Mouse (Mus musculus) c-Kit-positive CD71-positive TER-119-positive erythroid progenitor cells, embryonic 14.5 days (primary cell): ENCODE data around the gene Ift88.
"Not testable (repeated sequence)": the region's sequence is repeated elsewhere in the genome, so short reads cannot be mapped to it uniquely, and the experiment has no call there.

Experiments
- DNase-seq: peaks from one replicate; pipeline ENCODE4 v3.0.0-alpha.2; 2013; ENCODE audit warnings: low spot score

The Ift88 gene

DNA sequence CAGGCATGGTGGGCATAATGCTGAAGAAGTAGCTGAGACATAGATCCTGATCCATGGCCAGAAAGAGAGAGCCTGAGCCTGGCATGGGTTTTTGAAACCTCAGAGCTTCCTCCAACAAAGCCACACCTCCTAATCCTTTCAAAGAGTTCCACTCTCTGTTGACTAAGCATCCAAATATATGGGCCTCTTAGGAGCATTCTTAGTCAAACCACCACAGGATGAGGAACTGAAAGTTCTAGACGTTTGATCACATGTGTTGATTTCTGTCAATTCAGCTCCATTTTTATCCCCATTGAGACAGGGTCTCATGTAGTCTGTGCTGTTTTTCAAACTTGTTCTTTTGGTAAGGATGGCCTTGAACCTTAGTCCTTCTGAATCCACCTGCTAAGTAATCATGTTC, 28.7 kb downstream of the Ift88 start:
- no peak for DNase-seq

GRCm38 (mm10) chr14:57459883-57460282, 36.0 kb downstream of the Ift88 start:
- DNase-seq: no peak

DNA sequence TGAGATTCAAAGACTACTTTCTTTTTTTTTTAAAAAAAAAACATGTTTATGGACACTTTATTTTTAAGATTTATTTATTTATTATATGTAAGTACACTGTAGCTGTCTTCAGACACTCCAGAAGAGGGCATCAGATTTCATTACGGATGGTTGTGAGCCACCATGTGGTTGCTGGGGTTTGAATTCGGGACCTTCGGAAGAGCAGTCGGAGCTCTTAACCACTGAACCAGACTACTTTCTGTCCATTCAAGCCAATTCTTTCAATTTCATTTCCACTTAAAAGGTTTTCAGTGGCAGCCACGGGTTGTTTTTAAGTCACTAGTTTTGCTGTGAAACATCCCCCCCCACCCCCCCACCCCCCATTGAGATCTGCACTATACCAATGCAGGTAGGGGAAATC, 36.5 kb downstream of the Ift88 start:
- DNase-seq: not testable (repeated sequence)

DNA sequence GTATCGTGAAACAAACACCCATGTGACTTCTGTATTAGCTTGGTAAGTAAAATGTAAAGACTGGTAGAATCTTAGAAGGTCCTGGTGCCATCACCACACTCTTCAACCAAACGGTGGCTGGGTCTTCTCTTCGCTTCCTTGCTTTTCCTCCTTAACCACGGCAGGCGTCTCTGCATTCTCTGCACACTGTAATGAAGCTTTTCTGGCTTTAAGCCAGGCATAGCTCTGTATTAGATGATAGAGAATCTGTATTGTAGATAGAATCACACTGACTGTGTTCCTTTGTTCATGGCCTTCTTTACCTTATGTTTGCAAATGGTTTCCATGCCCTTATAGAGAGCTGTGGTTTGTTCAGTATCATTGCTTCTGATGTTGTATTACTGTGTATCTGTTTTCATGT, 39.0 kb downstream of the Ift88 start:
- no peak for DNase-seq

- no peak for DNase-seq
Observed at GRCm38 (mm10) chr14:57475057-57475456, 51.2 kb downstream of the Ift88 start.

DNA sequence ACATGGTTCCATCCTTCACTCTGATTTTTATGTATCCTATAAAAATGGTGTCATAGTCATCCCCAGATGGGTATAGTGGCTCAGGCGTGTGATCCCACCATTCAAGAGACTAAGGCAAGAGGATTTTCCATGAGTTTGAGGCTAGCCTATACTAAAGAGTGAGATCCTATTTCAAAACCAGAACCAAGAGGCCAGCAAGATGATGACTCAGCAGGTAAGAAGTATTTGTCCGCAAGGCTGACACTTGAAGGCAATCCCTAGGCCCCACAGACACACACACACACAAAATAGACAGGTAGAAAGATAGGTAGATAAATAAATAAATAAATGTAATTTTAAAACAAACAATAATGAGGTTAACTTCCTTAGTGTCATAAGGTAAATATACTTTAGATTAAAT, 58.4 kb downstream of the Ift88 start:
- DNase-seq: no peak

GRCm38 (mm10) chr14:57484183-57484582, 60.3 kb downstream of the Ift88 start:
- DNase-seq: no peak

DNA sequence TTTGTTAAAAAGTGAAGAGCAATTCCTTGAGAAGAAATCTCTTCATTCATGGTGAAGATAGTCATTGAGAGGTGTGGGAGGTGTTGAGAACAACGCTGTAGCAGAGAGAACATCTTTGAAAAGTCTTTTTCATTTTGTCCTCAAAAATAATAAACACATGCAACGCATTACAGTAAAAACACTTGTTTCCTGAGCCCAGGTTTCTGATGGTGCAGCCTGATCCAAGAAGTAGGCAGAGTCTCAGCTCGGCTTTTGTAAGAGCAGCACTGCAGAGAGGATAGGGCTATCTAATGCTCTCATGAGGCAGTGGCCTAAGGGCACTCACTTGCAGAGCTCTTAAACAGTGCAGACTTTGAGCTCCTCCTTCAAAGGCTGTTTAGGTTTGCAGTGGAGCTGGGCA, 65.8 kb downstream of the Ift88 start:
- no peak for DNase-seq

DNA sequence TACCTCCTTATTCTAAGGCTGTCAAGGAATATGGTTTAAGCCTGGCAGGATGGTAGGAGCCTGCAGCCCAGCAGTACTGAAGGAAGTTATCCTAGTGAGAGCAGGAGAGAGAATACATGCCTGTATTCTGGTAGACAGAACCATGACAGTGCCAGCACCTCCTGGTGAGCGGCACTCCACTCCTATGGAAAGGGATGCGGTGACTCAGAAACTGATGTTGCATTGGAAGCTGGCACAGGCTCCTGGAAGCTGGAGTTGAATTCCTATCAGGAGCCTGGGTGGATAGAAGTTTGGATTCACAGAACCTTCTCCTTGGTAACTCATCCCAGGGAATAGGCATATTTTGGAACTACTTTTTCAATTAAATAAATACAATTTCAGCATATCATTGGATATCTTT, 70.0 kb downstream of the Ift88 start:
- DNase-seq: no peak

- DNase-seq: no peak
Observed at GRCm38 (mm10) chr14:57503729-57504128, 79.9 kb downstream of the Ift88 start.

DNA sequence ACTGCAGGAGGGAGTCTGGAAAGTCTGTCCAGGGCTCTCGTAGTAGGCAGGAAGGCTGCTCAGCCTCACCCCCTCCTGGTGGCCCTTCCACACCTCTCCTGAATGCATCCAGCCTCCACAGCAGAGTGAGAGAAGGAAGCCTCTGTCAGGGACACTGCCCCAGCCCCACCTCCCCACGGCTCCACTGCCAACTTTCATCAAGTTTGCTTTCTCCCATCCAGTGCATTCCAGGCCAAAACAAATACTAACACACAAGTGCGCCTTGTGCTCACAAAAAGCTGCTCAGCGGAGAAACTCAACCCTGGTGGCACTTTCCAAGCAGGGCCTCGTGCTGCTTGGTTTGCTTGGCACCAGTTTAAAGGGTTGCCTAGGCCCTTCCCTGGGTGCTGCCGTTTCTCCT, 85.7 kb downstream of the Ift88 start:
- no peak for DNase-seq

GRCm38 (mm10) chr14:57515156-57515762, 91.4 kb downstream of the Ift88 start:
- DNase-seq: no peak

- DNase-seq: no peak
Observed at GRCm38 (mm10) chr14:57517001-57517400, 93.1 kb downstream of the Ift88 start.

DNA sequence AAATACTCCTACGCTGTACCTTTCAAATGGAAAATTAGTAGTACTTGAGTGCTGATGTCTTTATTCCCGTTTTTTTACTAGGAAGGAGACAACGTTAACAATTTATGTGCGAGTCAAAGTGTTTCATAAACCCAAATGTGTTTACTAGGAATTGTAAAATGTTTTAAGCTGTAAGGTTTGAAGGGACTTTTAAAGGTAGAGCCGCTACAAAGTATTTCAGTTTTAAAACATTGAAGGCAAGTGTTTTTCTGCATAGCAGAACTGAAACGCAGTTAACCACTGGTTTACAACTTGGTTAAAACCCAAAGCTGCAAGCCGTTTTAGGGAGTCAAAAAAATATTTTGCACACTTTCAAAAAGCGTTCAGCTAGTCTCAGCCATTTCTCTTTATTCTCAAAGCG, 99.9 kb downstream of the Ift88 start:
- DNase-seq: no peak

DNA sequence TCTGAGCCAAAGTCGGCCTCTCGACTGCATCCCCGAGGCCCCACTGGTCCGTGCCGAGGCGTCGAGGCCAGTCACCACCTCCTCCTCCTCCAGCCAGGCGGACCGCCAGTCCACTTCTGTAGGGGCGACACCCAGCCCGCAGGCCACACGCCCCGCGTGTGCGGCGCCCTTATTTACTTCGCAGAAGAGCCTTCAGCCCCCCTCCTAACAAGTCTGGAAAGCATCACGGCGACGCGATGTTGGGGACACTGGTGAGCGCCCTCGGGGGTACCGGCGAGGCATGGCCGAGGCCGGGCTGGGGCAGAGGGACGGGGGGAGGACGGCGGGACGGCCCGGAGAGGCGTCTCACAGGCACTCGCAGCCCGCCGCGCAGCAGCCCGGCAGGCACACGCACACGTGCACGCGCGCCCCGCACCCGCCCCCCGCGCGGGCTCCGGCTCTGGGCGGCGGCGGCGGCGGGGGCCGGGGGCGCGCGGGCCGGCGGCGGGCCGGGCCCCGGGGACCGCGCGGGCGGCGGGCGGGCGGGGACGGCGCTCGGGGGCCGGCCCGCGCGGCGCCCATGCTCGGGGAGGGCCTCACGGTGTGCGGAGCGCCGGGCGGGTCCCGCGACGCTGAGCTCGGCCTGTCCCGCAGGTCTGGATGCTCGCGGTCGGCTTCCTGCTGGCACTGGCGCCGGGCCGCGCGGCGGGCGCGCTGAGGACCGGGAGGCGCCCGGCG, 101.0 kb downstream of the Ift88 start, which contains the start of gene Il17d:
Gene Il17d, plus strand, starts transcription at position 107 of the 717 bp plus-strand sequence.
- DNase-seq: no peak

DNA sequence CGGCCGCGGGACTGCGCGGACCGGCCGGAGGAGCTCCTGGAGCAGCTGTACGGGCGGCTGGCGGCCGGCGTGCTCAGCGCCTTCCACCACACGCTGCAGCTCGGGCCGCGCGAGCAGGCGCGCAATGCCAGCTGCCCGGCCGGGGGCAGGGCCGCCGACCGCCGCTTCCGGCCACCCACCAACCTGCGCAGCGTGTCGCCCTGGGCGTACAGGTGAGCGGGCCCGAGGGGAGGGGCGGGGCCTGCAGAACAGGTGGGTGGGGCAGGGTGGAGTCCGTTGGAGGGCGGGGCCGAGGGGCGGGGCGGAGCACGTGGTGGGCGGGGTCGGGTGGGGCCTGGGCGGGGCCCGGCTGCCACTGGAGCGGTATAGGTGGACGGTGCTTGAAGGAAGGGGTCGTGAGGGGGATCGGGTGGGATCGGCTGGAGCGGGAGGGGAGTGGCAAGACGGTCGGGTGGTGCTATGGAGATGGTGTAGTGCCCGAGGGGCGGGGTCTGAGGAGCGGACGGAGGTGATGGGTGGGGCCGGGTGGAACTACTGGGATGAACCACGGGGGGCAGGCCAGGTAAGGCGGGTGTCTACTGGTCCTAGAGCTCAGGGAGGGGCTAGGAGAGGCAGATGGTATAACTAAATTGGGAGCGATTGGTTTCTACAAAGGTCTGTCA, 101.7 kb downstream of the Ift88 start:
- DNase-seq: peak; percentile 19

DNA sequence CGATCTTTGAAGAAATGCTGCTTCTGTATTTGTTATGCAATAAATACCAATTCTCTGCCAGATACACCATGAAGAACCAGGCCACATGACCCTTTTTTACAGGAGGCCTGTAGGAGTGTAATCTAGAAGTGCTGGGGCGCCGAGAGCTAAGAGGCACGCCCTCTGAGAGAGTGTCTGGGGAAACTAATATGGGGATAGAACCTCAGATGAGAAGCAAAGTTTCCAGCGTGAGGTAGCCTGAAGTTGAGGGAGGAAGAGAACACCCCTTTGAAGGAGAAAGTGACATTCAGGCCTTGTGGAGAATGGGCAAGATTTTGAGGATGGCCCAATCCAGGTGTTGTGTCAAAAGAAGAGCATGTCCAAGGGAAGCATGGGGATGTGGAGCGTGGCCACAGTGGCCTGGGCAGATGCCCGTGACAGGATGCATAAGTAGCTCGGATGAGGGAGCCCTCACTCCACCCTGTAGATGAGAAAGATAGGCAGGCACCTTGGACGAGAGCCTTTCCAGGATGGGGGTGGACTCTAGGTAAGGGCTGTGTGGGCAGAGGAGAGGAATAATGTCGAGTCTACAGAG, 102.3 kb downstream of the Ift88 start:
- DNase-seq: no peak

GRCm38 (mm10) chr14:57527122-57527521, 103.3 kb downstream of the Ift88 start:
- DNase-seq: no peak

GRCm38 (mm10) chr14:57527598-57527997, 103.7 kb downstream of the Ift88 start:
- no peak for DNase-seq

DNA sequence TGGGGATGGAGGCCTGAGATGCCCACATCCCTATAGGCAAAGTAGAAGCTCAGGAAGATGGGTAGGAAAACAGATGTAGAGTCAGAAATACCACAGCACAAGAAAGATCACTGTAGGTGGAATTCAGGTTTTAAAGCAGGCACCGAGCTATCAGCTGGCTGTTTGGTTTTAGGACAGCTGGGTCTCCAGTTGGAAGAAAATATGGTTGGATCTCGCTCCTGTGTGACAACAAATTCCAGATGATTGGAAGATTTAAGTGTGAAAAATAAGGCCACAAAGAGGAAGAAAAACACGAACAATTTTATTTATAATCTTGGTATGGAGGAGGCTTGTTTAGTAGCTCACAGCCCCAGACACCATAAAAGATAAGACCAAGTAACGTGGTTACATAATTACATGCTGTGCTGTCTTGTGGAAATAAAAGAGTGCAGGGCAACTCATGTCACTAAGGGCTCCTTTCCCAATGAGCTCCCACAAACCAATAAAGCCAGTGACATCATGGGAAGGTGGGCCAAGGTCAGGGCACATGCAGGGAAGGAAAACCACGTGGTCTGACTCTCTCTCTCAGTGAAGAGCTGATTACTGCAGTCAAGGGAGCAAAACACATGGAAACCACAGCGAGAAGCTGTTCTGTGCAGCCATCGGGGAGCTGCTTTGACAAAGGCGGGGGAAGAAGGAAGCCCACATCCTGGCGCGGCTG, 105.4 kb downstream of the Ift88 start:
- DNase-seq: no peak

DNA sequence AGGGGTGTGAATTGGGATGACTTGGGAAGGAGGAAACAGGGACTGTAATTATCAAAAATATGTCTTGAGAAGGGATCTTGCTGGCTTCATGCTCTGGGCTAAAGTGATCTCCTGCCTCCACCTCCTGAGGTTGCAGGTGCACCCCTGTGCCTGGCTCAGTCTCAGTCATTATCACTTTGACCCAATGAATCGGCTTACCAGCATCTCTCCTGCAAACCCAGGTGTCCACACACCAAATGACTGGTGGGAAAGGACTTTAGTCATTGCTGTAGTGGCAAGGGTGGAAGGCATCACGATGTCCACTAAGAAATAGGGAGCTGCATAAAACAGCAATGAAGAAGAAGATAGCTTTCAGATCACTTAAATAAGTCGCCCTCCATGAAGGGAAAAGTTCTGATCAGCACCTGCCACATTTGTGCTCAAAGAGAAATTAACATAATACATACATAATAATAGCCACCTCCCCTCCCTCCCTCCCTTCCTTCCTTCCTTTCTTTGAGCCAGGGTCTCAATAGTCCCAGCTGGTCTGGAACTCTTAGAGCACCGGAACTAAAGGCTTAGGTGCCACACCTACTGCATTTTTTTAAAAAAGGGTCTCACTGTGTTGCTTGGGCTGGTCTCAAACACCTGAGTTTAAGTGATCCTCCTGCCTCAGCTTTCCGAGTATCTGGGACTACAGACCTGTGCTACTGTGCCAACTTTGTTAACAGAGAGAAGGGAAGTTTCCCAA, 106.1 kb downstream of the Ift88 start:
- no peak for DNase-seq

- no peak for DNase-seq
Observed at GRCm38 (mm10) chr14:57532577-57532976, 108.7 kb downstream of the Ift88 start.
